Mouse (Mus musculus) left cerebral cortex, postnatal 14 days (tissue): ENCODE data around the gene Slc2a3. TPM values are rescaled to one million over a fixed set of nuclear protein-coding genes. Genes with fewer than 3 reads are reported as not detected.

Source experiments
- DNase-seq, 2 experiments: peaks; one replicate each; pipeline ENCODE4 v3.0.0; 2021 to 2022; ENCODE audit warnings: low spot score in 2 of 2, mixed read lengths in 1 of 2
- intact Hi-C: fragments of 180-260 bp; cut with DNase I; formaldehyde crosslinking; loops from one replicate; pipeline ENCODE4 v1.15.1; 2025
- long read RNA-seq, 2 experiments: library from polyadenylated mRNA; stranded (forward); transcript quantifications; one replicate each; pipeline ENCODE4 v2.0.0; 2021
- total RNA-seq, 2 experiments: library from RNA; stranded (reverse); gene quantifications; 2 replicates each; pipeline ENCODE4 v1.2.3; 2021

Slc2a3 gene
- 100 to 1,000 TPM; 169 TPM for total RNA-seq
- long read RNA-seq, experiment 1, full-length matches to known transcripts = 164 of 230 reads
- long read RNA-seq, experiment 1, partial matches to known transcripts = 11 of 230 reads
- long read RNA-seq, experiment 1, other reads (novel, unspliced or antisense) = 55 of 230 reads
- long read RNA-seq, experiment 2, transcript Slc2a3-201 (10 exons, 3,959 nt) = major isoform, 166 of 222 reads
- long read RNA-seq, experiment 2, partial matches to known transcripts = 10 of 222 reads
- long read RNA-seq, experiment 2, other reads (novel, unspliced or antisense) = 46 of 222 reads

DNA sequence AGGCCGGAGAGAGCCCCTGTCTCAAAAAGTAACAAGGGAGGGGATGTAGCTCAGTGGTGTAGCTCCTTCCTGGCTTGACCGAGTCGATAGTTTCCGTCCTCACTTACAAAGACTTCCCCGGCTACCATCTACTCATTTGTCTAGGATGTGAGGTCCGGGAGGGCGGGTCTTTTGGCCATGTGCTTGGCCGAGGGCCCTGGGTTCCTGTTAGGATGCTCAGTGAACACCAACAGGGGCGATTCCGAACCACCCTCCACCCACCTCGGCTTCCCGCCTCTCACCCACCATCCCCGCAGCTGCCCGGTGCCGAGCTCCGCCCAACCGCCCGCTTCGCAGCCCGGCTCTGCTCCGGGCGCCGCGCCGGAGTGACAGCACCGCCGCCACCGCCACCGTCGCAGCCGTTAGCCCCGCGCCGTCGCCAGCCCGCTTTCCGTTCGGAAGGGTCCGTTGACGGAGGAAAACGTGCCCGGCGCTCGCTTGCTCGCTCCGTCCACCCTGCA is at the start of gene Slc2a3:
Gene Slc2a3, minus strand, starts transcription at position 340 of the 500 bp plus-strand sequence.
- peak; percentile 51 to 77 for DNase-seq
- intact Hi-C loops = no loop called here

- DNase-seq = no peak
- intact Hi-C loops = no loop called here
Observed at GRCm38 (mm10) chr6:122843759-122844158, 42.3 kb upstream of the Slc2a3 start.

- intact Hi-C loops = no loop called here
- no peak for DNase-seq
Observed at GRCm38 (mm10) chr6:122837539-122837938, 36.1 kb upstream of the Slc2a3 start.

DNA sequence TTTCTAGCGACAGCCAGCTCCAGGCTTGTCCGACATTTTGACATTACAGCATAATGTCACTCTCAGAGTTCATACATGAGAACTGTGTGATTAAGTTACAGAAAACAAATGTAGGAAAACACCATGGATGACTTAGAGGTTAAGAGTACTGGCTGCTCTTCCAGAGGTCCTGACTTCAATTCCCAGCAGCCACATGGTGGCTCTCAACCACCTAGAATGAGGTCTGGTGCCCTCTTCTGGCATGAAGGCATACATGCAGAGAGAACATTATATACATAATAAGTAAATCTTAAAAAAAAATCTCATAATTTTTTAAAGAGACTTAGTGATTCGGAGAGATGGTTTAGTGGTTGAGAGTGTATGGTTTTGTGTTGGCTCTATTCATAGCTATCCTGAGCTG is 35.5 kb upstream of the Slc2a3 start:
- intact Hi-C loops = no loop called here
- no peak for DNase-seq

DNA sequence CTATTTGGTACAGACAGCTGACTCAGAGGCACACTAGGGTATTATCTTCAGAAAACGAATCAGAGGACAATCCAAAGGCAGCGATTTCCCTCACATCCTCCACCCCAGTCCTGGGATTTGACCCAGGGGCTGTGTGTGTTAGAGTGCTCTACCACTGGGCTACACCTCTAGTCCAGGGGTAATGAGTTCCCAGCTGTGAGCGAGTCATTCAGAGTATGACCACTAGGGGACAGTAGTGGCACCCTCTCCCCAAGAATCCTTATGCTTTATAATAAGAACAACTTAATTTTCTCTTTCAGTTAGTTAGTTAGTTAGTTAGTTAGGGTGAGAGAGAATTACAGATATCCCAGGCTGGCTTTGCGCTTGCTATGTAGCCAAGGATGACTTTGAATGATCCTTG is 32.9 kb upstream of the Slc2a3 start:
- DNase-seq = no peak
- intact Hi-C loops = no loop called here

GRCm38 (mm10) chr6:122832880-122833279 is 31.4 kb upstream of the Slc2a3 start:
- intact Hi-C loops = no loop called here
- no peak for DNase-seq

DNA sequence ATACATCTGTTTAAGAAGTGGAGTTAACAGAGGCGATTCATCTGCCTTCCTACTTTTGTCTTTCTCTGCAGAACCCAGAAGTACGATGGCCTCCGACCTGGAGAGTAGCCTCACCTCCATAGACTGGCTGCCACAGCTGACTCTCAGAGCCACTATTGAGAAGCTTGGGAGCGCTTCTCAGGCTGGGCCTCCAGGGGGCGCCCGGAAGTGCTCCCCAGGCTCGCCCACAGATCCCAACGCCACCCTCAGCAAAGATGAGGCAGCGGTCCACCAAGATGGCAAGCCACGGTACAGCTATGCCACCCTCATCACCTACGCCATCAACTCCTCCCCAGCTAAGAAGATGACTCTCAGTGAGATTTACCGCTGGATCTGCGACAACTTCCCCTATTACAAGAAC is 26.6 kb upstream of the Slc2a3 start:
- intact Hi-C loops = no loop called here

GRCm38 (mm10) chr6:122825923-122826742 is 24.7 kb upstream of the Slc2a3 start:
- intact Hi-C loops = no loop called here
- peak; percentile 85 to 91 for DNase-seq

More for the DNA sequence above, 26.6 kb upstream of the Slc2a3 start:
- peak; percentile 14 to 42 for DNase-seq

DNA sequence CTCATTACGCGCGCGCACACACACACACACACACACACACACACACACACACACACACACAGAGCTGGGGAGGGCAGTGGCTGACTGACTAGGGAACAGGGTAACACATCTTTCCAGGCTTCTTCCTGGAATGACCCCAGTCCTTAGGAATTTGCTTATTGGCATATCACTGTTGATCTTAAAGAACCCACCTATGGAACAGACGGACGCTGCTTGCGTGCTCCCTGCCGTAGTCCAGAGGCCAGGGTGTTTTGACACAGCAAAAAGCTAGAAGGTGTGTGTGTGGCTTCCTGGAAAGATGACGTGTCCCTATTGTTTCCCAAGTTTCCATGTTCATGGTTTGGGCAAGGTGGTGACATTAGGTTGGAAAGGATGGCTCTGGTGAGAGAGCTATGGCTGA is 23.7 kb upstream of the Slc2a3 start:
- intact Hi-C loops = no loop called here
- no peak for DNase-seq

- intact Hi-C loops = no loop called here
Observed at GRCm38 (mm10) chr6:122824086-122824485, 22.6 kb upstream of the Slc2a3 start.

DNA sequence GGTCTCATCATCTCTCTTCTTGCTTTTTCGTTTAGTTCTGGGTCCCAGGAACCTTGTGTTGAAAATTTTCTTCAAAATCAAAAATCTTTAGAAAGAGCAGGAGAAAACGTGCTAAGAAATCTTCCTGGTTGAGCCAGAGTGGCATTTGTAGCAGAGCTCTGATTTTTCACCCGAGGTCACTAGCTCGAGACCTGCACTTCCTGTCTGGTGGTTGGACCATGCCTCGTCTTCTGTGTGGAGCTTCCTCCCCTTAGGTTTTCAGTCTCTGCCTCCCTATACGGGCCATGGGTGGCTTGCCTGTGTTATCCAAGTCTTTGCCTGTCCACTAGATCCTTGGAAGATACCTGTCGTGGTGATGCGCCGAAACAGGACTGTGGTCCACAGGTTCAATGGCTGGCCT is 20.4 kb upstream of the Slc2a3 start:
- DNase-seq = no peak
- intact Hi-C loops = no loop called here

More at GRCm38 (mm10) chr6:122824086-122824485, 22.6 kb upstream of the Slc2a3 start:
- DNase-seq = no peak

DNA sequence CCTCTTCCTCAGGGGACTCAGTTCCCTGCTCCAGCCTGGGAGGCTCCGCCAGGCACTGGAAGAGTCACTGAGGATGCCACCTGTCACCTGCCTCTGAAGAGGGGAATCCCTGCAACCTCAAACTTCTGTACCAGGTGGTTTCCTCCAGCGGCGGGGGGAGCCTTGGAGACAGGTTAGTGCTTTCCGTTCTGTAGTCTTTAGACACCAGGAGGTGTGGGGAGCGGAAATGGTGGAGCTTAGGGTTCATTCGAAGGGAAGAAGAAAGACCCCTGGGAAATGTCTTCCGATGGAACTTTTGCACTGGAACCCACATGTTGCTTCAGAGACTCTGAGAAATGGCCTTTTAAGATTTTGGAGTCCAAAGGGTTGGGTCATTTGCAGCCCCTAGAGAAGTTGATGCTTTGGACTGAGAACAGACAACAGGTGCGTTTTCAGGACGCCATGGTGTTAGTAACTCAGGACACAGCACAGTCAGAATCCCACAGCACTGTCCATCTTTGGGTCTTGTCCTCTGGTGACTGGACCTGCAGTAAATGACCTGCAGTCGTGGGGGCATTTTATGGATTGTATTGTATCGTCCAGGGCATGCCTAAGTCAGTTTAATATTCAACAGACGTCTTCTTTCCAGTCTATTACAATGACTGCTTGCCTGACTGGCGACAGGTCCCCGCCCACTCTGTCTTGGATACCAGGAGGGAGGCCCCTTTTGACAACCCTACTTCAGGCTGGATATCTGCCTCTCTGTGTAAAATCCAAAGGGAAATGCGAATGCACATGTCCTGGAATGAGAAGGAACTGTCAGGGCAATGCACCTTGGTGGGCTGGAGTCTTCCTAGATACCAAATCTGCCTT is 19.6 kb upstream of the Slc2a3 start:
- intact Hi-C loops = no loop called here
- no peak for DNase-seq

- no peak for DNase-seq
- intact Hi-C loops = no loop called here
Observed at GRCm38 (mm10) chr6:122820071-122820798, 18.8 kb upstream of the Slc2a3 start.

DNA sequence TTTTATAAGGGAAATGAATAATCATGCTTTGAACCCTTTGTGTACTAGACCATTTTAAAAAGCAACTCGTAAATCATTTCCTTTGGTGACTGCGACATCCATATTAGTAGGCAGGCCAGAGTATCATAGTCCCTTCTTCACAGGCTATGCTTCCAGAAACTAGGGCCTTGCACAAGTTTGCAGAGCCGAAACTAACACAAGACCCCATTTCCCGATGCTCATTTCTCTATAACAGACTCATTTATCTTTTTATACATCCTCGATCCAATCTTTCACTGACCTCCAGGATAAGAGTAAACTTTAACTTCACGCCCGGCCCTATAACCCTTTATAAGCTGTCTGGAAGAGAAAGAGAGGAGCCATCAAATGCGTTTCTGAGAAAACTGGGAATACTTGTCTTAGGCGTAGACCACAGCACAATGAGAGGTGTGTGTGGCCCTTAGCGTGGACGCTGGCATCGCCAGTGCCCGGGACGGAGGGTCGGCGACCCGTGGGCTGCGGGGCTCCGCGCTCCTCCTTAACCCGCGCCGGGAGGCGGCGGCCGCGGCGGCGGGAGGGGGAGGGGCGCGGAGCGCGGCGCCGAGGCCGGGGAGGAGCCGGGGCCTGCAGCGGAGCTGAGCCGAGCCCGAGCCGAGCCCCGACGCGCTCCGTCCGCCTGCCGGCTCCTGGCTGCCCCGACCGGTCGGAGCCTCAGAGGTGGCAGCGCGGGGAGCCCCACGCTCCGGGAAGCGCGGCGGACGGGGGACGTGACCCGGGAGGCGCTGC is 18.0 kb upstream of the Slc2a3 start, which contains the start of gene Foxj2:
Gene Foxj2, plus strand, starts transcription at position 609 of the 765 bp plus-strand sequence.
- intact Hi-C loops = no loop called here
- peak; percentile 50 to 65 for DNase-seq

DNA sequence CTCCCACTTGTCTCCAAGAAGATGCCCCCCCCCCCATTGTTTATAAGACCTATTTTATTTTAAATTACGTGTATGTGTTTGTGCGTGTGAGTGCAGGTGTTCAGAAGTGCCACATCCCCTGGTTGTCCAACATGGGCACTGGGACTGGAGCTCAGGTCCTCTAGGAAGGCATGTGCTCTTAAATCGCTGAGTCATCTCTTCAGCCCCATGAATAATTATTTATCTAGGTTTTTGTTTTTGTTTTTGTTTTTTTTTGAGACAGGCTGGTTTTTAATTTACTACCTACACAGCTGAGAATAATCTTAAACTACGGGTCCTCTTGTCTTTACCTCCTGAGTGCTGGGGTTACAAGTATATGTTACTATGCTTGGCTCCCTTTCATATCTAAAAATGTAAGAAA is 12.2 kb upstream of the Slc2a3 start:
- intact Hi-C loops = loop anchor here (5.0 kb wide), 1 partner anchor 59 kb away; the partner anchor contains the start of gene Necap1
- DNase-seq = no peak

DNA sequence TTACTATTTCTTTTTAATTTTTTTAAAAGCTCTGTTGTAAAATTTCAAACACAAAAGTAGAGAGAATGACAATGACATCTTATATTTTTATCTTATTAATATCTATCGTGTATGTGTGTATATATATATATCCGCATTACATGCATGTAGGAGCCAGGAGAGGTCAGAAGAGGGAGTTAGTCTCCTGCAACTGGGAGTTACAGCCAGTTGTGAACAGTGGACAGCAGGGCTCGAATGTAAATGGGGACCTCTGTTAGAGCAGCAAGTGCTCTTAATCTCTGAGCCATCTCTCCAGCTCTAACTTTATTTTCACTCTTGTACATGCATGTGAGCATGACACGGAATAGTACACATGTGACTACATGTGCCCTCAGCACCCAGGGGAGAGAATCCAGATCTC is 11.3 kb upstream of the Slc2a3 start:
- no peak for DNase-seq
- intact Hi-C loops = loop anchor here (5.0 kb wide), 1 partner anchor 60 kb away; the partner anchor contains the start of gene Necap1

- peak in 1 of 2 experiments; percentile 71 for DNase-seq
- intact Hi-C loops = loop anchor here (5.0 kb wide), 1 partner anchor 60 kb away; the partner anchor contains the start of gene Necap1
Observed at GRCm38 (mm10) chr6:122811771-122812600, 10.5 kb upstream of the Slc2a3 start.
